Mouse (Mus musculus): ENCODE results near the gene Susd1.

DNA sequence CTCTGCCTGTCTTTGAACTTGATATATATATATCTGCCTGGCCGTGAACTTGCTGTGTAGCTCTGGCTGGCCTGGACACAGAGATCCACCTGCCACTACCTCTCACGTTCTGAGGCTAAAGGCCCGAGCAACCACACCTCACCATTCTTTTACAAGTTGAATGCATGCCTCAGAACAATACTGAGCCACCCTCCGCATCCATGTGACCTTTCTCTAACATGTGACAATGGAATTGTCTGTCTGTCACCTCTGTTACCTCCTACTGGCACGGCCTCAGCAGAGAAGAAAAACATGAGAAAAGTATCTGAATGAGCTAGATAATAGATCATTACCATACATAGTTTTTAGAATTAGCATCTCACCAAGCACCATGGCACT, 17.1 kb downstream of the Susd1 start:
- TF ChIP-seq TAL1 (conservative IDR thresholded peaks at IDR 0.05; ENCODE audit: low read depth, low read length), result no peak
- TF ChIP-seq CTCF (IDR thresholded peaks at IDR 0.05; ENCODE audit: low read depth, low read length), result no peak
- TF ChIP-seq GATA2 (IDR thresholded peaks at IDR 0.05; ENCODE audit: borderline replicate concordance, low read depth, low read length), result no peak
- no peak for TF ChIP-seq GATA1 (IDR thresholded peaks at IDR 0.05; ENCODE audit: borderline replicate concordance, low read length)

All from G1E (cell line).